Mouse (Mus musculus): ENCODE results near the gene AF366264. TPM values are rescaled to one million over a fixed set of nuclear protein-coding genes. Genes with fewer than 3 reads are reported as not detected.

The AF366264 gene
- polyA plus RNA-seq, 1 experiment from 2014 or later: not detected

DNA sequence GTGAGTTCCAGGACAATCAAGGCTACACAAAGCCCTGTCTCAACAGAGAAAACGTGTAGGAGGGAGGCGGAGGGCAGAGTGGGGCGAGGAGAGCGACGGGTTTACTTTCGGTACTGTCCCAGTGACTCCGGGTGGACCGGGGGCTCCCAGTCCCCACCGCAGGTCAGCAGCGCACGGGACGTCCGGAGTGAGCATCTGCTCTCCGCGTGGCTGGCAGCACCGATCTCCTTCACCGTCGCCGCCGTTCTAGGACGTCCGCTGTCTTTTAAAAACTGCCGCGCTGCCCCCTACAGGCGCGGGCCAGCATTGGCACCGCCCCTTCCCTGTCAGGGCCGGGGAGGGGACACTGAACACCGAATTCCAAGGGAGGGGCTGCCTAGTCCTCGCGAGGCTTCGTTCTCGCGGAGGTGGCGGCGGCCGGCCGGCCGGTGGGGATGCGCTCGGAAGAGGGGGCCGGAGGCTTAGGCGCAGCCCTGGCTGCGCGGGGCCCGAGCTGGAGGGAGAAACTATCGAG, 52.9 kb downstream of the AF366264 start, which contains the start of gene Upf3a:
Gene Upf3a (plus strand): TSS at position 366 of the 514 bp plus-strand sequence.
- Histone ChIP-seq H3K9me3 (ENCODE audit: control insufficient read depth, low read length) (no peaks in the 10 kb centered on the region), H3K27ac (ENCODE audit: low read depth, low read length) (peak within 1 kb of the TSS; percentile 84), H3K36me3 (ENCODE audit: control insufficient read depth, insufficient read depth, low read length) (peaks cover 5% of the 10 kb centered on the region), H3K4me1 (ENCODE audit: control insufficient read depth, insufficient read depth, low read length) (peaks cover 9% of the 10 kb centered on the region), H3K4me3 (ENCODE audit: low read depth, low read length) (peak within 1 kb of the TSS; percentile 64), H3K4me2 (peak within 1 kb of the TSS; percentile 68), H3K9ac (ENCODE audit: low read length) (peak within 1 kb of the TSS; percentile 76), H3K27me3 (ENCODE audit: control insufficient read depth, insufficient read depth, low read length) (no peaks in the 10 kb centered on the region)
- DNase-seq (ENCODE audit: low spot score, missing footprints) (peak; percentile 99), ATAC-seq (ENCODE audit: low FRiP score) (peak; percentile 94)
- under 1% methylated on average over 47 of the region's 47 CpGs for WGBS

Other genes with a start within 250 kb of the AF366264 start
- gene Rasa3, start 160.8 kb downstream of the AF366264 start, polyA plus RNA-seq (2014; fragmentation: Nextera tagmentation; extraction: Ambion mirVana): 19.8 and 20.7 TPM in 2 replicates
- gene Cfap97d2, start 132.5 kb downstream of the AF366264 start, polyA plus RNA-seq (2014; fragmentation: Nextera tagmentation; extraction: Ambion mirVana): 0.90 and 1.5 TPM in 2 replicates
- 250 and 266 TPM in 2 replicates for gene Cdc16, start 80.7 kb downstream of the AF366264 start, polyA plus RNA-seq (2014; fragmentation: Nextera tagmentation; extraction: Ambion mirVana)
- 37.8 and 39.2 TPM in 2 replicates for gene Upf3a, start 52.8 kb downstream of the AF366264 start, polyA plus RNA-seq (2014; fragmentation: Nextera tagmentation; extraction: Ambion mirVana)
- gene Champ1, start 31.3 kb upstream of the AF366264 start, polyA plus RNA-seq (2014; fragmentation: Nextera tagmentation; extraction: Ambion mirVana): 53.0 and 63.1 TPM in 2 replicates
- 76.4 and 77.9 TPM in 2 replicates for gene Coprs, start 51.9 kb upstream of the AF366264 start, polyA plus RNA-seq (2014; fragmentation: Nextera tagmentation; extraction: Ambion mirVana)